Mouse (Mus musculus) liver, embryonic 14.5 days (tissue): ENCODE data around the gene Unc45a. TPM values are rescaled to one million over a fixed set of nuclear protein-coding genes. Genes with fewer than 3 reads are reported as not detected.

Experiments
- ATAC-seq: fragments of 200-750 bp; cut with Nextera tagmentation; 2 replicates; pipeline ENCODE4 v1.8.0; 2017; ENCODE audit warnings: moderate number of reproducible peaks, mild to moderate bottlenecking, moderate library complexity; ENCODE audit not compliant: insufficient read depth
- DNase-seq, 3 experiments: peaks; one replicate each; pipeline ENCODE4 v3.0.0-alpha.2; 2012 to 2013; ENCODE audit warnings: low read depth in 3 of 3, low spot score in 3 of 3
- H3K27ac ChIP-seq: fragments of 300-500 bp; sonication (generic); 2 replicates; pipeline ENCODE4 v1.5.1; 2014; ENCODE audit warnings: moderate library complexity, mild to moderate bottlenecking, control low read depth, inconsistent platforms
- H3K27me3 ChIP-seq: fragments of 300-500 bp; sonication (generic); 2 replicates; pipeline ENCODE4 v1.6.1; 2014; ENCODE audit warnings: mild to moderate bottlenecking, low read length, moderate library complexity; ENCODE audit not compliant: control insufficient read depth, insufficient read depth
- H3K36me3 ChIP-seq: fragments of 300-500 bp; sonication (generic); replicated peaks from 2 replicates; pipeline ENCODE4 v1.6.1; 2014; ENCODE audit warnings: low read depth; ENCODE audit not compliant: control insufficient read depth, insufficient read depth
- H3K4me1 ChIP-seq, 2 experiments: fragments of 200-500 bp in 1 of 2; fragments of 300-500 bp in 1 of 2; sonication (generic) in 1 of 2; replicated peaks; 2 replicates each; pipeline ENCODE4 v1.6.1; 2012 to 2014; ENCODE audit warnings: antibody characterized with exemption in 1 of 2, inconsistent platforms in 1 of 2, low read length in 1 of 2; ENCODE audit not compliant: control insufficient read depth in 2 of 2, insufficient read depth in 2 of 2
- H3K4me2 ChIP-seq: fragments of 300-500 bp; sonication (generic); 2 replicates; pipeline ENCODE4 v1.6.1; 2014; ENCODE audit warnings: low read depth, mild to moderate bottlenecking, control low read depth, moderate library complexity
- H3K4me3 ChIP-seq, 2 experiments: fragments of 200-500 bp in 1 of 2; fragments of 300-500 bp in 1 of 2; sonication (generic) in 1 of 2; 2 replicates each; pipeline ENCODE4 v1.5.1; 2012 to 2014; ENCODE audit warnings: low read depth in 2 of 2, low read length in 2 of 2, mild to moderate bottlenecking in 2 of 2, control low read depth in 1 of 2, inconsistent platforms in 1 of 2, moderate library complexity in 1 of 2; ENCODE audit not compliant: insufficient read depth in 1 of 2
- H3K9ac ChIP-seq: fragments of 300-500 bp; sonication (generic); replicated peaks from 2 replicates; pipeline ENCODE4 v1.6.1; 2014; ENCODE audit warnings: mild to moderate bottlenecking, control low read depth, moderate library complexity
- H3K9me3 ChIP-seq: fragments of 300-500 bp; sonication (generic); 2 replicates; pipeline ENCODE4 v1.6.1; 2016; ENCODE audit warnings: low read length, mixed read lengths; ENCODE audit not compliant: control insufficient read depth
- CTCF ChIP-seq: IDR thresholded peaks from 2 replicates; pipeline ENCODE4 v1.5.1; 2016; ENCODE audit warnings: antibody characterized with exemption, low read depth, control low read depth
- EP300 ChIP-seq: IDR thresholded peaks from 2 replicates; pipeline ENCODE4 v1.6.1; 2016; ENCODE audit warnings: antibody characterized with exemption, low read depth
- WGBS: fragments of 180-500 bp; shearing (Covaris S2); extraction: QIAGEN DNeasy Blood & Tissue Kit; methylation state at CpG from one replicate; pipeline ENCODE4 v1.1.7; 2014; ENCODE audit not compliant: insufficient replicate concordance; 5-methylcytosine and 5-hydroxymethylcytosine counted together
- polyA plus RNA-seq, 2 experiments: library from polyadenylated mRNA; depleted of rRNA in 1 of 2; stranded (reverse) in 1 of 2; unstranded in 1 of 2; fragments of >200 nt; fragmentation: Nextera tagmentation in 1 of 2; extraction: Ambion mirVana in 1 of 2; gene quantifications; 2 replicates each; pipeline versions ENCODE4 v1.2.1 to v1.2.3; 2012 to 2014

Unc45a gene
- polyA plus RNA-seq, 2 experiments = 5.6 to 7.1 TPM

DNA sequence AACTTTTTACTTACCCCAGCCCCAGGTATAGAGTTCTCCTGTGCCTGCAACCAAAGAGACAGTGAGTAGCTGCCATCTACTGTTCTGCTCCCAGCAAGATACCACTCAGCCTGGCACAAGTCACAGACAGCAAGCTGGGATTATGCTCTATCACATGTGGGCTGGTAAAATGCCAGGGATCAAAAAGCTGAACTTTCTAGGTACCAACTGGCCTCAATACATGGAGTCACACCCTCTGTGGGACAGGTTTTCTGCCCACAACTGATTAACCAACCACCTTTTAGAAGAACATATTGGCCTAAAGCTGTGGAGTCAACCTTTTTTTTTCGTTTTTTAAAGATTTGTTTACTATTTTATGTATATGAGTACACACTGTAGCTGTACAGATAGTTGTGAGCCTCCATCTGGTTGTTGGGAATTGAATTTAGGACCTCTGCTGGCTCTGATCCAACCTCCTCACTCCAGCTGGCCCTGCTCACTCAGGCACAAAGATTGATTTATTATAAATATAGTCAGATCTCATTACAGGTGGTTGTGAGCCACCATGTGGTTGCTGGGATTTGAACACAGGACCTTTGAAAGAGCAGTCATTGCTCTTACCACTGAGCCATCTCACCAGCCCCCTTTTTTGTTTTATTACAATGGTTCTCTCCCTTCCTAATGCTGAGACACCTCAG, 23.2 kb downstream of the Unc45a start:
- Histone ChIP-seq H3K4me1 (no peaks in the 10 kb centered on the region), H3K36me3 (peaks cover 47% of the 10 kb centered on the region), H3K9ac (no peak overlapping the region), H3K4me2 (no peak overlapping the region), H3K27ac (no peak overlapping the region), H3K27me3 (no peaks in the 10 kb centered on the region), H3K4me3 (no peak overlapping the region), H3K9me3 (no peaks in the 10 kb centered on the region)
- DNase-seq = no peak
- no peak for ATAC-seq
- WGBS = 71% methylated on average over 1 of the region's 1 CpGs
- no peak for TF ChIP-seq EP300
- TF ChIP-seq CTCF = no peak

- 63% methylated on average over 2 of the region's 2 CpGs for WGBS
- Histone ChIP-seq H3K36me3 (peaks cover 66% of the 10 kb centered on the region), H3K4me1 (no peaks in the 10 kb centered on the region), H3K9ac (no peak overlapping the region), H3K4me3 (no peak overlapping the region), H3K27me3 (no peaks in the 10 kb centered on the region), H3K9me3 (no peaks in the 10 kb centered on the region), H3K27ac (no peak overlapping the region), H3K4me2 (no peak overlapping the region)
- no peak for DNase-seq
- TF ChIP-seq CTCF = no peak
- no peak for TF ChIP-seq EP300
- no peak for ATAC-seq
These were observed 25.1 kb downstream of the Unc45a start for GRCm38 (mm10) chr7:80315733-80316132.

DNA sequence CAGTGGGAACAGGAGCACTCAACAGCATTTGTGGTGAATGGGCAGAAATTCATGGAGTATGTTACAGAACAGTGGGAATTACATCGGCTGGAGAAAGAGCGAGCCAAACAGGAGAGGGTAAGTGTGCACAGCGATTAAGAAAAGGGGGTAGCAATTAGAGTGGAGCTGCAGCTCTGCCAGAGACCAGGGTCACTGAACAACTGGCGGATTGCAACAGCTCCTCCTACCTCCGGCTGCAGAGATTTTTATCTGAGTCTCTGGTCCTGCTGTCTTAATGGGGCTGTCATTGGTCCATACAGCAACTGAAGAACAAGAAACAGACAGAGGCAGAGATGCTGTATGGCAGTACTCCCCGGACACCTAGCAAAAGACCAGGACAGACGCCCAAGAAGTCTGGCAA, 30.0 kb downstream of the Unc45a start:
- WGBS = 78% methylated on average over 7 of the region's 7 CpGs
- no peak overlapping the region for H3K4me3 ChIP-seq
- no peak for TF ChIP-seq CTCF
- no peak for TF ChIP-seq EP300
- H3K9me3 ChIP-seq = no peaks in the 10 kb centered on the region
- H3K4me1 ChIP-seq = no peaks in the 10 kb centered on the region
- ATAC-seq = no peak
- no peak overlapping the region for H3K9ac ChIP-seq
- DNase-seq = no peak
- no peak overlapping the region for H3K4me2 ChIP-seq
- no peaks in the 10 kb centered on the region for H3K27me3 ChIP-seq
- H3K27ac ChIP-seq = no peak overlapping the region
- H3K36me3 ChIP-seq = peaks cover 100% of the 10 kb centered on the region

GRCm38 (mm10) chr7:80307766-80308165, 33.0 kb downstream of the Unc45a start:
- H3K9me3 ChIP-seq = no peaks in the 10 kb centered on the region
- H3K27me3 ChIP-seq = no peaks in the 10 kb centered on the region
- DNase-seq = no peak
- ATAC-seq = no peak
- H3K4me2 ChIP-seq = no peak overlapping the region
- H3K9ac ChIP-seq = no peak overlapping the region
- no peaks in the 10 kb centered on the region for H3K4me1 ChIP-seq
- 91% methylated on average over 3 of the region's 3 CpGs for WGBS
- TF ChIP-seq CTCF (no peak), EP300 (no peak)
- H3K36me3 ChIP-seq = peaks cover 100% of the 10 kb centered on the region
- no peak overlapping the region for H3K4me3 ChIP-seq
- H3K27ac ChIP-seq = no peak overlapping the region

GRCm38 (mm10) chr7:80301522-80301921, 39.3 kb downstream of the Unc45a start:
- Histone ChIP-seq H3K4me3 (no peak overlapping the region), H3K4me2 (no peak overlapping the region), H3K36me3 (peaks cover 91% of the 10 kb centered on the region), H3K27me3 (no peaks in the 10 kb centered on the region), H3K27ac (no peak overlapping the region), H3K4me1 (peaks cover 3 to 7% of the 10 kb centered on the region in 2 experiments), H3K9ac (no peak overlapping the region), H3K9me3 (no peaks in the 10 kb centered on the region)
- WGBS = 83% methylated on average over 2 of the region's 2 CpGs
- DNase-seq = no peak
- TF ChIP-seq EP300 (no peak), CTCF (peak; percentile 54)
- no peak for ATAC-seq
